Mouse (Mus musculus) B cell, adult 62 days (primary cell): Measurements from ENCODE around the gene Gm49320. TPM values are rescaled to one million over a fixed set of nuclear protein-coding genes. Genes with fewer than 3 reads are reported as not detected.

Experiments
- total RNA-seq: library from RNA; stranded (reverse); gene quantifications from 4 replicates; pipeline ENCODE4 v1.2.4, GENCODE M21; 2023

The Gm49320 gene
- not detected in 4 replicates for total RNA-seq

GRCm38 (mm10) chr8:4238434-4239192, at the start of gene Gm49320, which contains the start of gene Map2k7:
TSS of gene Gm49320 (plus strand) at chr8:4238865.
TSS of gene Map2k7 (plus strand) at chr8:4238740.

GRCm38 (mm10) chr8:4216791-4217621, 21.7 kb upstream of the Gm49320 start, which contains the start of gene Prr36:
TSS of gene Prr36 (minus strand) at chr8:4217459.

GRCm38 (mm10) chr8:4226739-4227347, 11.8 kb upstream of the Gm49320 start, which contains the start of gene Lrrc8e:
TSS of gene Lrrc8e (plus strand) at chr8:4226827.

GRCm38 (mm10) chr8:4247951-4248540, 9.4 kb downstream of the Gm49320 start, which contains the start of gene Tgfbr3l:
TSS of gene Tgfbr3l (plus strand) at chr8:4248214.

GRCm38 (mm10) chr8:4252934-4253841, 14.5 kb downstream of the Gm49320 start, which contains the start of gene Snapc2:
TSS of gene Snapc2 (plus strand) at chr8:4253080.

GRCm38 (mm10) chr8:4259125-4259804, 20.6 kb downstream of the Gm49320 start, which contains the start of gene Ctxn1:
TSS of gene Ctxn1 (minus strand) at chr8:4259274.

GRCm38 (mm10) chr8:4275275-4276110, 36.8 kb downstream of the Gm49320 start, which contains the start of gene Timm44:
TSS of gene Timm44 (minus strand) at chr8:4275913.

Other genes with a start within 250 kb of the Gm49320 start
- gene Cd209f, start 133.0 kb upstream of the Gm49320 start, total RNA-seq: not detected in 4 replicates
- gene Cd209g, start 104.8 kb upstream of the Gm49320 start, total RNA-seq: not detected in 4 replicates
- 25.1 to 32.3 TPM (median 28.3 TPM) in 4 replicates for gene Evi5l, start 72.3 kb upstream of the Gm49320 start, total RNA-seq
- 0.15 TPM in 1 of 4 replicates, not detected in the others for gene Prr36, start 21.4 kb upstream of the Gm49320 start, total RNA-seq
- not detected in 4 replicates for gene Lrrc8e, start 12.0 kb upstream of the Gm49320 start, total RNA-seq
- 107 to 134 TPM (median 112 TPM) in 4 replicates for gene Map2k7, start 125 bp upstream of the Gm49320 start, total RNA-seq
- 14.9 to 23.4 TPM (median 21.3 TPM) in 4 replicates for gene Tgfbr3l, start 9.3 kb downstream of the Gm49320 start, total RNA-seq
- gene Snapc2, start 14.2 kb downstream of the Gm49320 start, total RNA-seq: 11.2 to 14.0 TPM (median 12.3 TPM) in 4 replicates
- 0.83 to 0.95 TPM (median 0.94 TPM) in 3 of 4 replicates, not detected in the other for gene Ctxn1, start 20.4 kb downstream of the Gm49320 start, total RNA-seq
- gene Timm44, start 37.0 kb downstream of the Gm49320 start, total RNA-seq: 73.9 to 80.0 TPM (median 77.2 TPM) in 4 replicates
- gene Ccl25, start 86.3 kb downstream of the Gm49320 start, total RNA-seq: 11.0 to 17.8 TPM (median 14.6 TPM) in 4 replicates
- 84.4 to 105 TPM (median 96.3 TPM) in 4 replicates for gene Elavl1, start 86.5 kb downstream of the Gm49320 start, total RNA-seq